Mouse (Mus musculus): ENCODE measurements at regions not wholly inside any gene's neighbourhood (a gene's known extent, or its start where the extent isn't known, plus 50 kb on each side); places are given as distances from the start of the nearest gene placed in this dataset.

- DNase-seq, result no peak
Measured at GRCm38 (mm10) chr5:28903805-28904320, 291.9 kb upstream of the Rnf32 start.

- DNase-seq, result no peak
Measured at GRCm38 (mm10) chr5:28892703-28893249, 303.0 kb upstream of the Rnf32 start.

GRCm38 (mm10) chr5:28891988-28892387, 303.8 kb upstream of the Rnf32 start:
- no peak for DNase-seq

GRCm38 (mm10) chr5:28884746-28885365, 310.9 kb upstream of the Rnf32 start:
- DNase-seq, result peak; percentile 46 to 57

- DNase-seq, result no peak
Measured at GRCm38 (mm10) chr5:28876199-28876598, 319.6 kb upstream of the Rnf32 start.

- no peak for DNase-seq
Measured at GRCm38 (mm10) chr5:28873600-28874265, 322.1 kb upstream of the Rnf32 start.

- peak; percentile 45 to 60 for DNase-seq
Measured at GRCm38 (mm10) chr5:28859604-28860371, 336.0 kb upstream of the Rnf32 start.

- DNase-seq, result peak; percentile 35 to 66
Measured at GRCm38 (mm10) chr5:28838141-28838925, 357.5 kb upstream of the Rnf32 start.

GRCm38 (mm10) chr5:28819091-28819490, 352.0 kb upstream of the Shh start:
- DNase-seq, result no peak

- DNase-seq, result peak in 1 of 2 experiments; percentile 24
Measured at GRCm38 (mm10) chr5:28807950-28808349, 340.9 kb upstream of the Shh start.

- no peak for DNase-seq
Measured at GRCm38 (mm10) chr5:28799464-28799863, 332.4 kb upstream of the Shh start.

- no peak for DNase-seq
Measured at GRCm38 (mm10) chr5:28798361-28798760, 331.3 kb upstream of the Shh start.

GRCm38 (mm10) chr5:28795130-28795758, 328.2 kb upstream of the Shh start:
- no peak for DNase-seq

- DNase-seq, result no peak
Measured at GRCm38 (mm10) chr5:28793781-28794180, 326.7 kb upstream of the Shh start.

- no peak for DNase-seq
Measured at GRCm38 (mm10) chr5:28785347-28786060, 318.4 kb upstream of the Shh start.

- DNase-seq, result no peak
Measured at GRCm38 (mm10) chr5:28784339-28784966, 317.4 kb upstream of the Shh start.

GRCm38 (mm10) chr5:28775648-28776359, 308.7 kb upstream of the Shh start:
- DNase-seq, result no peak

- no peak for DNase-seq
Measured at GRCm38 (mm10) chr5:28771796-28772195, 304.7 kb upstream of the Shh start.

GRCm38 (mm10) chr5:28756171-28756948, 289.3 kb upstream of the Shh start:
- DNase-seq, result peak; percentile 58 to 74
